ENCODE assay signal across 23 mouse cellular contexts in the genomic region with DNA sequence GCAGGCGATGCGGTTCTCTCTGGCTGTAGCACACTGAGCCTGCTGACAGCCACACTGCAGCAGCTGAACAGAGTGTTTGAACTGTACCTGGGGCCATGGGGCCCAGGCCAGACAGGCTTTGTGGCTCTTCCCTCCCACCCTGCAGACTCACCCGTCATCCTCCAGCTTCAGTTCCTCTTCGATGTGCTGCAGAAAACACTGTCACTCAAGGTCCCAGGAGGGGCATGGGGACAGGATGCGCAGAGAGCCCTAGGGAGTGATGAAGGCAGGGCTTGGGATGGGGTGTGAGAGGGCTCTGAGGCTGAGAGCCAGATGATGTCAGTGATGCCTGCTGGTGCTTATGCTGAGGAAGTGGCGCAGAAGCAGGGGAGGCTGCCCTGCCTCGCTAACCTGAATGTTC. TPM values are rescaled to one million over a fixed set of nuclear protein-coding genes. Genes with fewer than 3 reads are reported as not detected.
DNase-seq lines count a peak whose midpoint lies in the region; ATAC-seq and TF ChIP-seq lines count a peak whose summit lies in the region.
"Had no signal": no experiment of that assay in that cellular context is flagged by ENCODE, and none has a peak within 500 bp of the region (broad histone marks: within the 10 kb centered on the region; RNA-seq: fewer than 3 reads in every experiment).

No protein-coding gene starts in this region.

- no peak for ATAC-seq in embryonic facial prominence, embryonic 13.5 days (ENCODE audit: insufficient number of reproducible peaks, insufficient read depth, low FRiP score, low TSS enrichment, low read depth)
- no peak for ATAC-seq in liver, postnatal 0 days
- no peak for ATAC-seq in liver, embryonic 11.5 days (replicated peaks; ENCODE audit: low FRiP score)
- ATAC-seq in midbrain, embryonic 16.5 days: no peak
- ATAC-seq: forebrain, embryonic 13.5 days; hindbrain, embryonic 16.5 days had no signal

- H3K4me1 ChIP-seq in embryonic facial prominence, embryonic 13.5 days: peaks cover 15% of the 10 kb centered on the region
- H3K4me1 ChIP-seq in embryonic facial prominence, embryonic 10.5 days: peaks cover 12% of the 10 kb centered on the region
- peaks cover 9% of the 10 kb centered on the region for H3K4me1 ChIP-seq in liver, postnatal 0 days (ENCODE audit: insufficient read depth)
- peaks cover 3% of the 10 kb centered on the region; the same call in 1 of the 2 replicates for H3K4me1 ChIP-seq in liver, embryonic 11.5 days (replicated peaks; ENCODE audit: control insufficient read depth, insufficient read depth, low read length)
- H3K4me1 ChIP-seq in midbrain, embryonic 16.5 days (ENCODE audit: control insufficient read depth, insufficient read depth, low read length): peaks cover 11% of the 10 kb centered on the region
- H3K4me1 ChIP-seq in midbrain, embryonic 10.5 days: peaks cover 14% of the 10 kb centered on the region

- H3K27me3 ChIP-seq in embryonic facial prominence, embryonic 13.5 days: no peaks in the 10 kb centered on the region
- H3K27me3 ChIP-seq in embryonic facial prominence, embryonic 10.5 days (replicated peaks; ENCODE audit: low read depth, poor library complexity, severe bottlenecking): no peaks in the 10 kb centered on the region
- no peaks in the 10 kb centered on the region for H3K27me3 ChIP-seq in liver, postnatal 0 days (ENCODE audit: insufficient read depth, low read length)
- H3K27me3 ChIP-seq in liver, embryonic 11.5 days (replicated peaks; ENCODE audit: control insufficient read depth, insufficient read depth, low read length): no peaks in the 10 kb centered on the region
- no peaks in the 10 kb centered on the region for H3K27me3 ChIP-seq in midbrain, embryonic 16.5 days (ENCODE audit: control insufficient read depth, insufficient read depth, low read depth, low read length)
- H3K27me3 ChIP-seq in midbrain, embryonic 10.5 days (ENCODE audit: low read depth, poor library complexity, severe bottlenecking): no peaks in the 10 kb centered on the region
- H3K27me3 ChIP-seq: forebrain, embryonic 13.5 days; liver, embryonic 15.5 days; stomach, embryonic 15.5 days had no signal

- no peak for DNase-seq in embryonic facial prominence, embryonic 10.5 days (ENCODE audit: low spot score)
- peak; percentile 49 for DNase-seq in liver, postnatal 0 days
- DNase-seq in liver, embryonic 11.5 days (ENCODE audit: low spot score): no peak
- DNase-seq in midbrain, embryonic 10.5 days (ENCODE audit: low spot score): no peak
- no peak for DNase-seq in adrenal gland, adult 18-20 months (ENCODE audit: low spot score in 2 of 2)
- no peak for DNase-seq in thymus, postnatal 10 days (ENCODE audit: low spot score in 2 of 2)
- DNase-seq: cerebellum, adult 18-20 months; gastrocnemius, postnatal 14 days; heart, postnatal 36 days; kidney, adult 11 months; kidney, postnatal 10 days; right cerebral cortex, adult 18-20 months; thymus, adult 18-20 months had no signal

- TF ChIP-seq CTCF in liver, postnatal 0 days (IDR thresholded peaks at IDR 0.05; ENCODE audit: low read depth): no peak

- WGBS in embryonic facial prominence, embryonic 13.5 days: 86% methylated on average over 7 of the region's 7 CpGs
- WGBS in embryonic facial prominence, embryonic 10.5 days: 90% methylated on average over 7 of the region's 7 CpGs
- WGBS in liver, postnatal 0 days (ENCODE audit: insufficient replicate concordance): 57% methylated on average over 7 of the region's 7 CpGs
- 74% methylated on average over 7 of the region's 7 CpGs for WGBS in liver, embryonic 11.5 days
- 96% methylated on average over 7 of the region's 7 CpGs for WGBS in midbrain, embryonic 16.5 days
- 88% methylated on average over 7 of the region's 7 CpGs for WGBS in midbrain, embryonic 10.5 days

- no peak for TF ChIP-seq EP300 in liver, postnatal 0 days (IDR thresholded peaks at IDR 0.05; ENCODE audit: low read depth)

- no peaks in the 10 kb centered on the region for H3K9me3 ChIP-seq in embryonic facial prominence, embryonic 13.5 days
- H3K9me3 ChIP-seq in embryonic facial prominence, embryonic 10.5 days: no peaks in the 10 kb centered on the region
- no peaks in the 10 kb centered on the region for H3K9me3 ChIP-seq in liver, postnatal 0 days (ENCODE audit: low read length)
- H3K9me3 ChIP-seq in liver, embryonic 11.5 days (ENCODE audit: control insufficient read depth, low read length): no peaks in the 10 kb centered on the region
- no peaks in the 10 kb centered on the region for H3K9me3 ChIP-seq in midbrain, embryonic 16.5 days (replicated peaks; ENCODE audit: control insufficient read depth, low read length, poor library complexity, severe bottlenecking)
- no peaks in the 10 kb centered on the region for H3K9me3 ChIP-seq in midbrain, embryonic 10.5 days (replicated peaks)
- H3K9me3 ChIP-seq: forebrain, embryonic 13.5 days; liver, embryonic 15.5 days; stomach, embryonic 15.5 days had no signal

- H3K36me3 ChIP-seq in embryonic facial prominence, embryonic 13.5 days: peaks cover 47% of the 10 kb centered on the region
- peaks cover 51% of the 10 kb centered on the region for H3K36me3 ChIP-seq in embryonic facial prominence, embryonic 10.5 days (replicated peaks)
- H3K36me3 ChIP-seq in liver, postnatal 0 days (replicated peaks; ENCODE audit: insufficient read depth, low read length): peaks cover 14% of the 10 kb centered on the region; the same call in 1 of the 2 replicates
- H3K36me3 ChIP-seq in liver, embryonic 11.5 days (ENCODE audit: control insufficient read depth, insufficient read depth, low read length): peaks cover 7% of the 10 kb centered on the region; the same call in 1 of the 2 replicates
- H3K36me3 ChIP-seq in midbrain, embryonic 16.5 days (ENCODE audit: control insufficient read depth, insufficient read depth, low read length): peaks cover 23% of the 10 kb centered on the region
- peaks cover 46% of the 10 kb centered on the region for H3K36me3 ChIP-seq in midbrain, embryonic 10.5 days

- no peak overlapping the region for H3K4me3 ChIP-seq in embryonic facial prominence, embryonic 13.5 days
- H3K4me3 ChIP-seq in embryonic facial prominence, embryonic 10.5 days: no peak overlapping the region
- no peak overlapping the region for H3K4me3 ChIP-seq in liver, postnatal 0 days (ENCODE audit: low read depth, low read length)
- no peak overlapping the region for H3K4me3 ChIP-seq in liver, embryonic 11.5 days (ENCODE audit: low read depth, low read length)
- H3K4me3 ChIP-seq in midbrain, embryonic 16.5 days (ENCODE audit: low read depth, low read length): no peak overlapping the region
- no peak overlapping the region for H3K4me3 ChIP-seq in midbrain, embryonic 10.5 days
- H3K4me3 ChIP-seq: erythroblast, embryonic 14.5 days; forebrain, embryonic 13.5 days; liver, embryonic 15.5 days; stomach, embryonic 15.5 days had no signal

- H3K9ac ChIP-seq in embryonic facial prominence, embryonic 13.5 days: peak overlapping the region; percentile 2; the same call in 1 of the 2 replicates
- H3K9ac ChIP-seq in liver, postnatal 0 days (replicated peaks): no peak overlapping the region
- H3K9ac ChIP-seq in liver, embryonic 11.5 days (ENCODE audit: low read depth, low read length): no peak overlapping the region
- 0 out of 2 replicates have a peak overlapping the region, but pooled peaks have one; percentile 12 for H3K9ac ChIP-seq in midbrain, embryonic 16.5 days (ENCODE audit: low read depth, low read length)
- H3K9ac ChIP-seq: forebrain, embryonic 13.5 days; liver, embryonic 15.5 days; stomach, embryonic 15.5 days had no signal

- H3K4me2 ChIP-seq in embryonic facial prominence, embryonic 13.5 days: no peak overlapping the region
- no peak overlapping the region for H3K4me2 ChIP-seq in liver, postnatal 0 days (ENCODE audit: low read depth, low read length)
- no peak overlapping the region for H3K4me2 ChIP-seq in liver, embryonic 11.5 days
- no peak overlapping the region for H3K4me2 ChIP-seq in midbrain, embryonic 16.5 days (ENCODE audit: low read length)
- H3K4me2 ChIP-seq: forebrain, embryonic 13.5 days; liver, embryonic 15.5 days; stomach, embryonic 15.5 days had no signal

- no peak overlapping the region for H3K27ac ChIP-seq in embryonic facial prominence, embryonic 13.5 days
- H3K27ac ChIP-seq in embryonic facial prominence, embryonic 10.5 days (replicated peaks): no peak overlapping the region
- no peak overlapping the region for H3K27ac ChIP-seq in liver, postnatal 0 days (ENCODE audit: low read depth)
- no peak overlapping the region for H3K27ac ChIP-seq in liver, embryonic 11.5 days (ENCODE audit: low read depth, low read length)
- H3K27ac ChIP-seq in midbrain, embryonic 16.5 days (ENCODE audit: low read length): no peak overlapping the region
- H3K27ac ChIP-seq in midbrain, embryonic 10.5 days (replicated peaks): no peak overlapping the region
- H3K27ac ChIP-seq: forebrain, embryonic 13.5 days; liver, embryonic 15.5 days; macrophage; stomach, embryonic 15.5 days had no signal

RNA-seq across cellular contexts. Expression of a gene that starts 3.4 kb away (rescaled TPM):
- polyA plus RNA-seq in embryonic facial prominence, embryonic 13.5 days (2015; fragmentation: Nextera tagmentation; extraction: Ambion mirVana): 22.0 and 22.5 TPM in 2 replicates
- 31.7 and 33.4 TPM in 2 replicates for polyA plus RNA-seq in embryonic facial prominence, embryonic 10.5 days (2016; fragmentation: Nextera tagmentation; extraction: Ambion mirVana)
- 3.3 TPM in 2 replicates for polyA plus RNA-seq in liver, postnatal 0 days (2015; fragmentation: Nextera tagmentation; extraction: Ambion mirVana)
- polyA plus RNA-seq in liver, embryonic 11.5 days (2014; fragmentation: Nextera tagmentation; extraction: Ambion mirVana): 15.4 and 15.6 TPM in 2 replicates
- polyA plus RNA-seq in midbrain, embryonic 16.5 days (2015; fragmentation: Nextera tagmentation; extraction: Ambion mirVana): 23.2 and 25.9 TPM in 2 replicates
- 31.7 and 33.0 TPM in 2 replicates for polyA plus RNA-seq in midbrain, embryonic 10.5 days (2016; fragmentation: Nextera tagmentation; extraction: Ambion mirVana)
- total RNA-seq in adrenal gland, adult 18-20 months (2021): 10 to 100 TPM; 12.6 to 19.5 TPM

RNA-seq across cellular contexts. Expression of a gene that starts 17.8 kb away (rescaled TPM):
- 12.3 and 13.2 TPM in 2 replicates for polyA plus RNA-seq in embryonic facial prominence, embryonic 13.5 days (2015; fragmentation: Nextera tagmentation; extraction: Ambion mirVana)
- polyA plus RNA-seq in embryonic facial prominence, embryonic 10.5 days (2016; fragmentation: Nextera tagmentation; extraction: Ambion mirVana): 2.3 and 3.1 TPM in 2 replicates
- polyA plus RNA-seq in liver, postnatal 0 days (2015; fragmentation: Nextera tagmentation; extraction: Ambion mirVana): 0.33 and 0.36 TPM in 2 replicates
- 0.84 and 1.4 TPM in 2 replicates for polyA plus RNA-seq in liver, embryonic 11.5 days (2014; fragmentation: Nextera tagmentation; extraction: Ambion mirVana)
- 19.7 and 21.2 TPM in 2 replicates for polyA plus RNA-seq in midbrain, embryonic 16.5 days (2015; fragmentation: Nextera tagmentation; extraction: Ambion mirVana)
- 1.7 and 2.7 TPM in 2 replicates for polyA plus RNA-seq in midbrain, embryonic 10.5 days (2016; fragmentation: Nextera tagmentation; extraction: Ambion mirVana)
- 10 to 100 TPM; 18.2 to 29.6 TPM for total RNA-seq in adrenal gland, adult 18-20 months (2021)
- total RNA-seq: common myeloid progenitor, adult 5-6 weeks; MEL had no signal
- polyA plus RNA-seq: erythroblast, embryonic 14.5 days; macrophage had no signal

RNA-seq across cellular contexts. Expression of a gene that starts 18.4 kb away (rescaled TPM):
- 62.3 and 67.1 TPM in 2 replicates for polyA plus RNA-seq in embryonic facial prominence, embryonic 13.5 days (2015; fragmentation: Nextera tagmentation; extraction: Ambion mirVana)
- 57.9 and 63.0 TPM in 2 replicates for polyA plus RNA-seq in embryonic facial prominence, embryonic 10.5 days (2016; fragmentation: Nextera tagmentation; extraction: Ambion mirVana)
- 3.4 and 4.5 TPM in 2 replicates for polyA plus RNA-seq in liver, postnatal 0 days (2015; fragmentation: Nextera tagmentation; extraction: Ambion mirVana)
- polyA plus RNA-seq in liver, embryonic 11.5 days (2014; fragmentation: Nextera tagmentation; extraction: Ambion mirVana): 42.5 and 45.6 TPM in 2 replicates
- 23.1 and 24.2 TPM in 2 replicates for polyA plus RNA-seq in midbrain, embryonic 16.5 days (2015; fragmentation: Nextera tagmentation; extraction: Ambion mirVana)
- 35.2 and 35.7 TPM in 2 replicates for polyA plus RNA-seq in midbrain, embryonic 10.5 days (2016; fragmentation: Nextera tagmentation; extraction: Ambion mirVana)
- total RNA-seq in adrenal gland, adult 18-20 months (2021): 10 to 100 TPM; 48.9 to 54.4 TPM
- polyA plus RNA-seq: macrophage had no signal

RNA-seq across cellular contexts. Expression of a gene that starts 21.4 kb away (rescaled TPM):
- 27.0 and 37.1 TPM in 2 replicates for polyA plus RNA-seq in embryonic facial prominence, embryonic 13.5 days (2015; fragmentation: Nextera tagmentation; extraction: Ambion mirVana)
- 15.7 and 18.0 TPM in 2 replicates for polyA plus RNA-seq in embryonic facial prominence, embryonic 10.5 days (2016; fragmentation: Nextera tagmentation; extraction: Ambion mirVana)
- polyA plus RNA-seq in liver, postnatal 0 days (2015; fragmentation: Nextera tagmentation; extraction: Ambion mirVana): 0.40 and 0.42 TPM in 2 replicates
- polyA plus RNA-seq in liver, embryonic 11.5 days (2014; fragmentation: Nextera tagmentation; extraction: Ambion mirVana): 5.2 and 5.4 TPM in 2 replicates
- polyA plus RNA-seq in midbrain, embryonic 16.5 days (2015; fragmentation: Nextera tagmentation; extraction: Ambion mirVana): 78.6 and 83.0 TPM in 2 replicates
- polyA plus RNA-seq in midbrain, embryonic 10.5 days (2016; fragmentation: Nextera tagmentation; extraction: Ambion mirVana): 13.2 and 16.7 TPM in 2 replicates
- total RNA-seq in adrenal gland, adult 18-20 months (2021): 100 to 1,000 TPM in 1 of 2 experiments, 10 to 100 TPM in 1; 92.6 to 132 TPM
- total RNA-seq: MEL had no signal
- polyA plus RNA-seq: erythroblast, embryonic 14.5 days had no signal

RNA-seq across cellular contexts. Expression of a gene that starts 45.3 kb away (rescaled TPM):
- 1.1 and 1.5 TPM in 2 replicates for polyA plus RNA-seq in embryonic facial prominence, embryonic 13.5 days (2015; fragmentation: Nextera tagmentation; extraction: Ambion mirVana)
- 3.3 and 3.5 TPM in 2 replicates for polyA plus RNA-seq in embryonic facial prominence, embryonic 10.5 days (2016; fragmentation: Nextera tagmentation; extraction: Ambion mirVana)
- polyA plus RNA-seq in liver, postnatal 0 days (2015; fragmentation: Nextera tagmentation; extraction: Ambion mirVana): 0.08 TPM in 1 of 2 replicates, not detected in the other
- polyA plus RNA-seq in liver, embryonic 11.5 days (2014; fragmentation: Nextera tagmentation; extraction: Ambion mirVana): 0.15 and 0.26 TPM in 2 replicates
- polyA plus RNA-seq in midbrain, embryonic 16.5 days (2015; fragmentation: Nextera tagmentation; extraction: Ambion mirVana): 52.0 and 56.7 TPM in 2 replicates
- polyA plus RNA-seq in midbrain, embryonic 10.5 days (2016; fragmentation: Nextera tagmentation; extraction: Ambion mirVana): 9.9 and 17.4 TPM in 2 replicates
- 1 to 10 TPM; 3.5 to 6.2 TPM for total RNA-seq in adrenal gland, adult 18-20 months (2021)
- polyA plus RNA-seq: macrophage had no signal

Comparison
In these comparisons a context has a peak if more than half of its experiments do, and no peak if none do; other contexts are left out.
1. H3K9ac ChIP-seq: peak in embryonic facial prominence, embryonic 13.5 days (single experiment) and midbrain, embryonic 16.5 days (single experiment); none in liver, postnatal 0 days (single experiment) and liver, embryonic 11.5 days (single experiment).